Mouse (Mus musculus): ENCODE measurements around the gene Ubap2l. TPM values are rescaled to one million over a fixed set of nuclear protein-coding genes. Genes with fewer than 3 reads are reported as not detected.

Gene Ubap2l
- polyA plus RNA-seq, 1 experiment: 89.7 TPM

- TF ChIP-seq POLR2A (IDR thresholded peaks at IDR 0.05; ENCODE audit: borderline replicate concordance, control insufficient read depth, low read depth, low read length): no peak
- TF ChIP-seq CTCF (IDR thresholded peaks at IDR 0.05; ENCODE audit: control insufficient read depth, insufficient read depth, low read length): no peak
- Histone ChIP-seq H3K4me1 (ENCODE audit: control insufficient read depth, insufficient read depth, low read length) (no peaks in the 10 kb centered on the region), H3K27ac (ENCODE audit: control insufficient read depth, insufficient read depth, low read depth, low read length, poor library complexity) (no peak overlapping the region), H3K4me3 (replicated peaks; ENCODE audit: control insufficient read depth, low read depth, low read length) (no peak overlapping the region)
- WGBS: 73% methylated on average over 2 of the region's 2 CpGs
Measured at GRCm38 (mm10) chr3:90062539-90062938, 10.1 kb upstream of the Ubap2l start.

- Histone ChIP-seq H3K4me3 (replicated peaks; ENCODE audit: control insufficient read depth, low read depth, low read length) (no peak overlapping the region), H3K27ac (ENCODE audit: control insufficient read depth, insufficient read depth, low read depth, low read length, poor library complexity) (no peak overlapping the region), H3K4me1 (ENCODE audit: control insufficient read depth, insufficient read depth, low read length) (no peaks in the 10 kb centered on the region)
- no peak for TF ChIP-seq CTCF (IDR thresholded peaks at IDR 0.05; ENCODE audit: control insufficient read depth, insufficient read depth, low read length)
- no peak for TF ChIP-seq POLR2A (IDR thresholded peaks at IDR 0.05; ENCODE audit: borderline replicate concordance, control insufficient read depth, low read depth, low read length)
- 92% methylated on average over 6 of the region's 6 CpGs for WGBS
Measured at GRCm38 (mm10) chr3:90061549-90061948, 9.1 kb upstream of the Ubap2l start.

- H3K4me1 ChIP-seq (ENCODE audit: control insufficient read depth, insufficient read depth, low read length): no peaks in the 10 kb centered on the region; the same call in 1 of the 2 replicates
- peak within 1 kb of the TSS; percentile 98 for H3K4me3 ChIP-seq (replicated peaks; ENCODE audit: control insufficient read depth, low read depth, low read length)
- TF ChIP-seq CTCF (IDR thresholded peaks at IDR 0.05; ENCODE audit: control insufficient read depth, insufficient read depth, low read length) (no peak), POLR2A (IDR thresholded peaks at IDR 0.05; ENCODE audit: borderline replicate concordance, control insufficient read depth, low read depth, low read length) (no peak)
- under 1% methylated on average over 43 of the region's 43 CpGs for WGBS
- peak within 1 kb of the TSS; percentile 85 for H3K27ac ChIP-seq (ENCODE audit: control insufficient read depth, insufficient read depth, low read depth, low read length, poor library complexity)
Measured at GRCm38 (mm10) chr3:90051441-90052350, 732 bp downstream of the Ubap2l start, which contains the start of gene 4933434E20Rik. TSS of gene 4933434E20Rik (plus strand) at chr3:90051636.

- Histone ChIP-seq H3K4me1 (ENCODE audit: control insufficient read depth, insufficient read depth, low read length) (no peaks in the 10 kb centered on the region; the same call in 1 of the 2 replicates), H3K27ac (ENCODE audit: control insufficient read depth, insufficient read depth, low read depth, low read length, poor library complexity) (no peak overlapping the region), H3K4me3 (replicated peaks; ENCODE audit: control insufficient read depth, low read depth, low read length) (no peak overlapping the region)
- no peak for TF ChIP-seq CTCF (IDR thresholded peaks at IDR 0.05; ENCODE audit: control insufficient read depth, insufficient read depth, low read length)
- TF ChIP-seq POLR2A (IDR thresholded peaks at IDR 0.05; ENCODE audit: borderline replicate concordance, control insufficient read depth, low read depth, low read length): no peak
- WGBS: 69% methylated on average over 3 of the region's 3 CpGs
Measured at GRCm38 (mm10) chr3:90049691-90050090, 2.7 kb downstream of the Ubap2l start.

- TF ChIP-seq CTCF (IDR thresholded peaks at IDR 0.05; ENCODE audit: control insufficient read depth, insufficient read depth, low read length) (no peak), POLR2A (IDR thresholded peaks at IDR 0.05; ENCODE audit: borderline replicate concordance, control insufficient read depth, low read depth, low read length) (no peak)
- Histone ChIP-seq H3K4me3 (replicated peaks; ENCODE audit: control insufficient read depth, low read depth, low read length) (no peak overlapping the region), H3K4me1 (ENCODE audit: control insufficient read depth, insufficient read depth, low read length) (no peaks in the 10 kb centered on the region), H3K27ac (ENCODE audit: control insufficient read depth, insufficient read depth, low read depth, low read length, poor library complexity) (no peak overlapping the region)
- 84% methylated on average over 1 of the region's 1 CpGs for WGBS
Measured at GRCm38 (mm10) chr3:90036263-90036662, 16.2 kb downstream of the Ubap2l start.

- no peak for TF ChIP-seq POLR2A (IDR thresholded peaks at IDR 0.05; ENCODE audit: borderline replicate concordance, control insufficient read depth, low read depth, low read length)
- TF ChIP-seq CTCF (IDR thresholded peaks at IDR 0.05; ENCODE audit: control insufficient read depth, insufficient read depth, low read length): no peak
- WGBS: 87% methylated on average over 2 of the region's 2 CpGs
- no peaks in the 10 kb centered on the region for H3K4me1 ChIP-seq (ENCODE audit: control insufficient read depth, insufficient read depth, low read length)
Measured at GRCm38 (mm10) chr3:90034653-90035052, 17.8 kb downstream of the Ubap2l start.

GRCm38 (mm10) chr3:90016626-90017025 is 35.8 kb downstream of the Ubap2l start:
- 41% methylated on average over 4 of the region's 4 CpGs for WGBS
- Histone ChIP-seq H3K27ac (ENCODE audit: control insufficient read depth, insufficient read depth, low read depth, low read length, poor library complexity) (no peak overlapping the region), H3K4me3 (replicated peaks; ENCODE audit: control insufficient read depth, low read depth, low read length) (no peak overlapping the region), H3K4me1 (ENCODE audit: control insufficient read depth, insufficient read depth, low read length) (no peaks in the 10 kb centered on the region)
- TF ChIP-seq CTCF (IDR thresholded peaks at IDR 0.05; ENCODE audit: control insufficient read depth, insufficient read depth, low read length) (no peak), POLR2A (IDR thresholded peaks at IDR 0.05; ENCODE audit: borderline replicate concordance, control insufficient read depth, low read depth, low read length) (no peak)

More at GRCm38 (mm10) chr3:90034653-90035052, 17.8 kb downstream of the Ubap2l start:
- no peak overlapping the region for H3K4me3 ChIP-seq (replicated peaks; ENCODE audit: control insufficient read depth, low read depth, low read length)
- no peak overlapping the region for H3K27ac ChIP-seq (ENCODE audit: control insufficient read depth, insufficient read depth, low read depth, low read length, poor library complexity)

- H3K4me1 ChIP-seq (ENCODE audit: control insufficient read depth, insufficient read depth, low read length): no peaks in the 10 kb centered on the region
- no peak for TF ChIP-seq POLR2A (IDR thresholded peaks at IDR 0.05; ENCODE audit: borderline replicate concordance, control insufficient read depth, low read depth, low read length)
- TF ChIP-seq CTCF (IDR thresholded peaks at IDR 0.05; ENCODE audit: control insufficient read depth, insufficient read depth, low read length): no peak
- 88% methylated on average over 2 of the region's 2 CpGs for WGBS
Measured at GRCm38 (mm10) chr3:90010291-90010690, 42.1 kb downstream of the Ubap2l start.

More at GRCm38 (mm10) chr3:90010291-90010690, 42.1 kb downstream of the Ubap2l start:
- Histone ChIP-seq H3K27ac (ENCODE audit: control insufficient read depth, insufficient read depth, low read depth, low read length, poor library complexity) (no peak overlapping the region), H3K4me3 (replicated peaks; ENCODE audit: control insufficient read depth, low read depth, low read length) (no peak overlapping the region)
